Mouse (Mus musculus): Measurements from ENCODE around the gene Mpp3. TPM values are rescaled to one million over a fixed set of nuclear protein-coding genes. Genes with fewer than 3 reads are reported as not detected.

Mpp3 gene
- polyA plus RNA-seq, 1 experiment from 2014 or later = 0.72 TPM

- H3K36me3 ChIP-seq (replicated peaks; ENCODE audit: insufficient read depth, low read length) = no peaks in the 10 kb centered on the region; the same call in 1 of the 2 replicates
- H3K27ac ChIP-seq (ENCODE audit: low read depth) = no peak overlapping the region
Measured at GRCm38 (mm10) chr11:102024084-102024758, 4.0 kb downstream of the Mpp3 start.

GRCm38 (mm10) chr11:102023406-102023805 is 4.9 kb downstream of the Mpp3 start:
- H3K9me3 ChIP-seq (ENCODE audit: low read length) = no peaks in the 10 kb centered on the region
- DNase-seq (no peak), ATAC-seq (no peak)
- H3K4me3 ChIP-seq (ENCODE audit: low read depth, low read length) = no peak overlapping the region
- peaks cover 24% of the 10 kb centered on the region for H3K27me3 ChIP-seq (ENCODE audit: insufficient read depth, low read length)
- 0 out of 2 replicates have a peak, but pooled peaks cover 5% of the 10 kb centered on the region for H3K4me1 ChIP-seq (ENCODE audit: insufficient read depth)
- H3K36me3 ChIP-seq (replicated peaks; ENCODE audit: insufficient read depth, low read length) = no peaks in the 10 kb centered on the region; the same call in 1 of the 2 replicates
- H3K27ac ChIP-seq (ENCODE audit: low read depth) = no peak overlapping the region
- no peak for TF ChIP-seq CTCF (IDR thresholded peaks at IDR 0.05; ENCODE audit: low read depth)
- no peak for TF ChIP-seq EP300 (IDR thresholded peaks at IDR 0.05; ENCODE audit: low read depth)
- 86% methylated on average over 12 of the region's 13 CpGs for WGBS (ENCODE audit: insufficient replicate concordance)
- no peak overlapping the region for H3K9ac ChIP-seq (replicated peaks)
- no peak overlapping the region for H3K4me2 ChIP-seq (ENCODE audit: low read depth, low read length)

More at GRCm38 (mm10) chr11:102024084-102024758, 4.0 kb downstream of the Mpp3 start:
- TF ChIP-seq EP300 (IDR thresholded peaks at IDR 0.05; ENCODE audit: low read depth) = no peak
- TF ChIP-seq CTCF (IDR thresholded peaks at IDR 0.05; ENCODE audit: low read depth) = no peak
- H3K27me3 ChIP-seq (ENCODE audit: insufficient read depth, low read length) = peaks cover 24% of the 10 kb centered on the region
- no peak overlapping the region for H3K4me2 ChIP-seq (ENCODE audit: low read depth, low read length)
- H3K4me1 ChIP-seq (ENCODE audit: insufficient read depth) = 0 out of 2 replicates have a peak, but pooled peaks cover 5% of the 10 kb centered on the region
- no peaks in the 10 kb centered on the region for H3K9me3 ChIP-seq (ENCODE audit: low read length)
- H3K4me3 ChIP-seq (ENCODE audit: low read depth, low read length) = no peak overlapping the region
- ATAC-seq (no peak), DNase-seq (no peak)
- no peak overlapping the region for H3K9ac ChIP-seq (replicated peaks)
- 74% methylated on average over 6 of the region's 6 CpGs for WGBS (ENCODE audit: insufficient replicate concordance)

GRCm38 (mm10) chr11:102021196-102021595 is 7.1 kb downstream of the Mpp3 start:
- TF ChIP-seq EP300 (IDR thresholded peaks at IDR 0.05; ENCODE audit: low read depth) (no peak), CTCF (IDR thresholded peaks at IDR 0.05; ENCODE audit: low read depth) (no peak)
- WGBS (ENCODE audit: insufficient replicate concordance) = 78% methylated on average over 5 of the region's 5 CpGs
- H3K9ac ChIP-seq (replicated peaks) = no peak overlapping the region

GRCm38 (mm10) chr11:102019736-102020135 is 8.5 kb downstream of the Mpp3 start:
- DNase-seq (no peak), ATAC-seq (no peak)
- no peaks in the 10 kb centered on the region for H3K4me1 ChIP-seq (ENCODE audit: insufficient read depth)
- H3K9me3 ChIP-seq (ENCODE audit: low read length) = no peaks in the 10 kb centered on the region
- H3K4me3 ChIP-seq (ENCODE audit: low read depth, low read length) = no peak overlapping the region
- H3K4me2 ChIP-seq (ENCODE audit: low read depth, low read length) = no peak overlapping the region
- H3K27me3 ChIP-seq (ENCODE audit: insufficient read depth, low read length) = no peaks in the 10 kb centered on the region; the same call in 1 of the 2 replicates
- H3K9ac ChIP-seq (replicated peaks) = no peak overlapping the region
- 67% methylated on average over 9 of the region's 9 CpGs for WGBS (ENCODE audit: insufficient replicate concordance)
- H3K27ac ChIP-seq (ENCODE audit: low read depth) = no peak overlapping the region
- no peaks in the 10 kb centered on the region; the same call in 1 of the 2 replicates for H3K36me3 ChIP-seq (replicated peaks; ENCODE audit: insufficient read depth, low read length)
- TF ChIP-seq CTCF (IDR thresholded peaks at IDR 0.05; ENCODE audit: low read depth) = no peak
- TF ChIP-seq EP300 (IDR thresholded peaks at IDR 0.05; ENCODE audit: low read depth) = no peak

More at GRCm38 (mm10) chr11:102021196-102021595, 7.1 kb downstream of the Mpp3 start:
- DNase-seq (no peak), ATAC-seq (no peak)
- no peak overlapping the region for H3K4me2 ChIP-seq (ENCODE audit: low read depth, low read length)
- no peaks in the 10 kb centered on the region; the same call in 1 of the 2 replicates for H3K36me3 ChIP-seq (replicated peaks; ENCODE audit: insufficient read depth, low read length)
- peaks cover 9% of the 10 kb centered on the region for H3K27me3 ChIP-seq (ENCODE audit: insufficient read depth, low read length)
- 0 out of 2 replicates have a peak, but pooled peaks cover 1% of the 10 kb centered on the region for H3K4me1 ChIP-seq (ENCODE audit: insufficient read depth)
- no peak overlapping the region for H3K4me3 ChIP-seq (ENCODE audit: low read depth, low read length)
- H3K27ac ChIP-seq (ENCODE audit: low read depth) = no peak overlapping the region
- no peaks in the 10 kb centered on the region for H3K9me3 ChIP-seq (ENCODE audit: low read length)

- TF ChIP-seq EP300 (IDR thresholded peaks at IDR 0.05; ENCODE audit: low read depth) (no peak), CTCF (IDR thresholded peaks at IDR 0.05; ENCODE audit: low read depth) (no peak)
- 73% methylated on average over 1 of the region's 1 CpGs for WGBS (ENCODE audit: insufficient replicate concordance)
- no peak overlapping the region for H3K4me3 ChIP-seq (ENCODE audit: low read depth, low read length)
- no peak overlapping the region for H3K4me2 ChIP-seq (ENCODE audit: low read depth, low read length)
- no peak overlapping the region for H3K9ac ChIP-seq (replicated peaks)
- H3K36me3 ChIP-seq (replicated peaks; ENCODE audit: insufficient read depth, low read length) = no peaks in the 10 kb centered on the region
- no peaks in the 10 kb centered on the region for H3K4me1 ChIP-seq (ENCODE audit: insufficient read depth)
- DNase-seq (no peak), ATAC-seq (no peak)
- H3K27me3 ChIP-seq (ENCODE audit: insufficient read depth, low read length) = no peaks in the 10 kb centered on the region
- no peak overlapping the region for H3K27ac ChIP-seq (ENCODE audit: low read depth)
- H3K9me3 ChIP-seq (ENCODE audit: low read length) = no peaks in the 10 kb centered on the region
Measured at GRCm38 (mm10) chr11:102016136-102016535, 12.1 kb downstream of the Mpp3 start.

GRCm38 (mm10) chr11:102015472-102015871 is 12.8 kb downstream of the Mpp3 start:
- Histone ChIP-seq H3K9me3 (ENCODE audit: low read length) (no peaks in the 10 kb centered on the region), H3K9ac (replicated peaks) (no peak overlapping the region)
- 55% methylated on average over 6 of the region's 6 CpGs for WGBS (ENCODE audit: insufficient replicate concordance)

More at GRCm38 (mm10) chr11:102015472-102015871, 12.8 kb downstream of the Mpp3 start:
- ATAC-seq = peak; percentile 47; the same call in 1 of the 2 replicates
- DNase-seq = no peak
- no peaks in the 10 kb centered on the region for H3K36me3 ChIP-seq (replicated peaks; ENCODE audit: insufficient read depth, low read length)
- no peak for TF ChIP-seq EP300 (IDR thresholded peaks at IDR 0.05; ENCODE audit: low read depth)
- no peak for TF ChIP-seq CTCF (IDR thresholded peaks at IDR 0.05; ENCODE audit: low read depth)
- no peaks in the 10 kb centered on the region for H3K27me3 ChIP-seq (ENCODE audit: insufficient read depth, low read length)
- H3K27ac ChIP-seq (ENCODE audit: low read depth) = no peak overlapping the region
- no peaks in the 10 kb centered on the region for H3K4me1 ChIP-seq (ENCODE audit: insufficient read depth)
- no peak overlapping the region for H3K4me3 ChIP-seq (ENCODE audit: low read depth, low read length)
- no peak overlapping the region for H3K4me2 ChIP-seq (ENCODE audit: low read depth, low read length)
